Mouse (Mus musculus) kidney, adult 8-10 months (tissue): Measurements from ENCODE around the gene Adra2b.

Experiments used
- DNase-seq, 2 experiments: peaks; one replicate each; pipeline ENCODE4 v3.0.0; 2022

The Adra2b gene

GRCm38 (mm10) chr2:127387521-127387920, 24.5 kb downstream of the Adra2b start:
- DNase-seq, result no peak

GRCm38 (mm10) chr2:127390352-127390751, 27.3 kb downstream of the Adra2b start:
- no peak for DNase-seq

GRCm38 (mm10) chr2:127390846-127391245, 27.8 kb downstream of the Adra2b start:
- no peak for DNase-seq

- DNase-seq, result no peak
Observed at GRCm38 (mm10) chr2:127391323-127391722, 28.3 kb downstream of the Adra2b start.

- DNase-seq, result no peak
Observed at GRCm38 (mm10) chr2:127394606-127395161, 31.7 kb downstream of the Adra2b start.

GRCm38 (mm10) chr2:127398738-127399137, 35.7 kb downstream of the Adra2b start:
- no peak for DNase-seq

DNA sequence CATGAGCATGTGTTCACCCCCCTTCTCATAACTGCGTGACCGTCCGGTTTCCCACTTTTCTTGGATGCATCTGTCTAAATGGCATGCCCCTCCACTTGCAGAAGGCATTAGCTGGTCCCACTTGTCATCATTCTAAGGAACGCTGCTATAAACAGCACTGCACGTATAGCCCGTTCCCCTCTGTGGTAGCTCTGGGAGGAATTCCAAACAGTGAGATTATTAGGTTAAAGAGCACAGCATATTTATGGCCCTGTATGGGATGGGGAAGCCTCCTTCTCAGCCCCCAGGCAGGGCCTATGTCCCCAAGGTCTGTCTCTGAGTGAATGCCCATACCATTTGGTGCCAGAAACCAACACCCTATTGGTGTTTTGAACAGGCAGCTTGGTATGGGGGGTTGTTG, 48.1 kb downstream of the Adra2b start:
- DNase-seq, result no peak

DNA sequence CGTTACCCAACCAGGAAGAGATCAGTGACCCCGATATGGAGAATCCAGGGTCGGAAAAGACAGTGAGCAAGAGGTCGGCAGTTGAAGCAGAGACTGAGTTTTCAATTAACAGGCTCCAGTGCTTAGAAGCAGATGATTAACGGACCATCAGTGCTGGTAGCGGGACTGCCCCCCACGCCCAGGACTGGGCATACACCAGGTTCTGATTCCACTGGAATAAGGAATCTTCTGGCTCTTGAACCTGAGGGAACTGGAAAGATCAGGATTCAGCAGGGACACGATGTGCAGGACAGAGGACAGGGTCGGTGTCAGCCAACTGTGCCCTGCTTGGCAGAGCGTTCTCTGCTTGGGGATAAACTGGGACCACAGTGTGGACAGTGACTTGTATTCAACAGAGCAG, 52.8 kb downstream of the Adra2b start:
- DNase-seq, result peak; percentile 92

- DNase-seq, result peak; percentile 82 to 89
Observed at GRCm38 (mm10) chr2:127416706-127417105, 53.7 kb downstream of the Adra2b start.
